Mouse (Mus musculus) gastrocnemius, adult 8-10 months (tissue): ENCODE measurements around the gene Brip1. TPM values are rescaled to one million over a fixed set of nuclear protein-coding genes. Genes with fewer than 3 reads are reported as not detected.

Source experiments
- DNase-seq, 2 experiments: peaks; one replicate each; pipeline ENCODE4 v3.0.0; 2022; ENCODE audit warnings: low spot score in 2 of 2
- total RNA-seq, 4 experiments: library from RNA; stranded (reverse); gene quantifications; 2 replicates each; pipeline ENCODE4 v1.2.4; 2022

Gene Brip1
- total RNA-seq, 4 experiments from 2014 or later = 0.04 to 0.07 TPM; not detected in 2

DNA sequence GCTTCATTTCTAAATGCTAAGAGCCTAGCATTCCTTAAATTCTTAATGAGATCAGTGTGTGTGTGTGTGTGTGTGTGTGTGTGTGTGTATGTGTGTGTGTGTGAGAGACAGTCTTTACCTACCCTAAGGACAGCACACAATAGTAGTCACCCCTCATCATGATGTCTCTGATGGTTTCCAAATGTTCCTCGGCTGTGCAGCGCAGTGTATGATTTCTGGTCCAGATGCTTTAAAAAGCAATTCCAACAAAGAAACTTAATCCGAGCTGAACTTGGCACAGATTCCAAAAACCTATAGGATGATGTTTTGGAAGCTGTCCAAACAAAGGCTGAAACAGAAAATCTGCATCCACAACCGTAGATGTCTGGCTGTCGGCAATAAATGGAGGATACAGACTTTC, 173.0 kb downstream of the Brip1 start:
- no peak for DNase-seq

DNA sequence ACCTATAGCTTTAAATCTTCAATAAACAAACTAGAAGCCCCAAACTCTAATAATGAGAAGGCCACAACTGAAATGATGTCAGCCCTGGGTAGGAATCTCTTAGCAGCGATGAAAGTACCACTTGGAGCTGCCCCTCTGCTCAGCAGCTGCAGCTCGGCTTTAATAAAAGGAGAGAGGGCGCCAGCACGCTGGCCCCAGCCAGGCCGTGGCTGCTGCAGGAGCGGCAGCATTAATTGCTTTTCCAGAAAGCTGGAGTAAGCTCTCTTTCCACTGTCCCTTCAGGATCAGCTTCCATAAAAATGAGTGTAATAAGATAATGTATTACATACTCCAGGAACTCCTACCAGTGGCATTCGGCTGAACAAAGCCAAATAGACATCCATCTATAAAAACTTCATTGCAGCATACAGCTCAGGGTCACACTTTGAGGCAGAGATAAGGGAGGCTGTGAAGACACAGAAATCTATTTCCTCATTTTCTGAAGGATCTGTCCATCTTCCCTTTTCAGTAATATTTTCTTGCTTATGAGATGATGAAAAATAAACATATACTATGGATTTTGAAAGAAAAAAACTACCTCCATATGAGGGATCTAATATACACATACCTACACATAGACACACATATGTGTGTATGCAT, 174.3 kb downstream of the Brip1 start:
- no peak for DNase-seq

DNA sequence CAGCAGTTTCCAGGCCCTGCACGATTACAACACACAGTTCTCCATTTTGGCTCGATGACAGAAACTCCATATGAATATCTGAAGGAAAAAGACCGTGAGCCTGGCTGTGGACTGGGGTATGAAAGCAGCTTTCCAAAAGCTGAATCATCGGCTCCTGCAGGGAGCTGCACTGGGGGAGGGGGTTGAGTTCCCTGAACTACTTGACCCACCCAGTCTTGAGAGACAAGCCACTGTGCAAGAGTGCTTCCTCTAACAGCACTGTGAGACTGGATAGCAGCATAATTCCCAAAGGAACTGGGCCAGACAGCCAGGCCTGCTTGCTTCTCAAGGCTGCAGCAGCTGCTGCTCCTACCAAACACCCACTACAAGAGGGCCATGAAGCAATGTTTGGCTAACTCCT, 178.6 kb downstream of the Brip1 start:
- no peak for DNase-seq

DNA sequence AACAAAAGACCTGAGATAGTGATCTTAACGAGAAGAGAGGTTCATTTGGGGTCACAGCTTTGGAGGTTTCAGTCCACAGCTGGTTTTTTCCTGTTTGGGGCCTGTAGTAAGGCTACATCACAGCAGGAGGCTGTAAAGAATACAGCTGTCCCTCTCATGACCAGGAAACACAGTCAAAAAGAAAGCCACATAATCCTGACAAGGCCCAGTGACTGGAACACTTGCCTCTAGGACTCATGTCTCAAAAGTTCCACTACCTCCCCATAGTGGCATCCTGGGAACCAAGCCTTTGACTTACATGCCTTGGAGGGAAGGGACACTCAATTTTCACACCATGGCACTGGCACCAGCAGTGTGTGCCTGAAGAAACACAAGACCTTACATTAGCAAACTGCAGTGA, 181.0 kb downstream of the Brip1 start:
- DNase-seq = no peak

DNA sequence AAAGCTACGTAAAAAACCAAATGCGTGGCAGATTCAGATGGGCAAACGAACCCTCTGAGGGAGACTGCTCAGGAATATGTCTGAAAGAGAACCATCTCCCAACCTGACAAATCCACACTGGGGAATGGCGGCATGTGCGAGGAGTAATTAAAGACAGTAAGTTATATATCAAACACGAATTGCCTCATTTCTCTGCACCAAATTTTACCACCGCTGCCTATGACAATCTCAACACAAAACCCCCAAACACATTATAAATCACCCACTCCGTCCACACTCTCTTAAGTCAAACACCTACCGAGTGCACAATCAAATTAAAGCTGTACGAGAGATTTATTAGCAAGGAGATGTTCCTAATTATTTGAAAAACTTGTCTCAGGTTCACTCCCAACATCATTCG, 184.8 kb downstream of the Brip1 start:
- no peak for DNase-seq

DNA sequence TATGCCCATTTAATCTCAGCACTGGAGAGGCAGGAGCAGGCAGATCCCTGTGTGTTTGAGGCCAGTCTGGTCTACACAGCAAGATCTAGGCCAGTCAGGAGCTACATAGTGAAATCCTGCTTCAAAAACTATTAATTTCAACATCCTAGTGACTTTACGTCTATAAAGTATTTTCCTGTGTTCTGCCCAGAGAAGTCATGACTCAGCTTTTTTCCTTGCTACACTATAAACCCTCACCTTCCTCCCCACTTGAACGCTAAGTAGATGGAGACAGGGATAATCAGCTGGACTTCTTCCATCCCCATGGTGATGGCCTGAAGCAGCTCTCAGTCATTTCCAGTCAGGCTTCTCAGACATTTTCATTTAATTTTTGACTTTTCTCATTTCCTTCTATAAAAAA, 187.9 kb downstream of the Brip1 start:
- no peak for DNase-seq

DNA sequence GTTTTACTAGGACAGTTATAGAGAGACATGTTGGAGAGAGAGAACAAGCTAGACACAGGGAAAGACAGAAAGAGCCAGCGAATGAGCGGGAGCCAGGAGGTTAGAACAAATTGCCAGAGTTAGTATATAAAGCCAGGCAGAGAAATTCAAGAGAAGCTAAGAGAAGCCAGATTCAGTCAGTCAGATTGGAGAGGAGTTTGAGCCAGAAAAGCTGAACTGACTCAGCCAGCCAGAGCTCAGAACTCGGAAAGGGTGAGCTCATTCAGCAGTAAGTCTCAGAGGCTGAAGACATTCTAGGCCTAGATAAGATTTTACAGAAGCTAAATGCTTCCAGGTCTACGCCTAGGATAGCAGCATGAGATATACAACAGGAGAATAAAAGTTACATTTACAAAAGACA, 190.5 kb downstream of the Brip1 start:
- no peak for DNase-seq

DNA sequence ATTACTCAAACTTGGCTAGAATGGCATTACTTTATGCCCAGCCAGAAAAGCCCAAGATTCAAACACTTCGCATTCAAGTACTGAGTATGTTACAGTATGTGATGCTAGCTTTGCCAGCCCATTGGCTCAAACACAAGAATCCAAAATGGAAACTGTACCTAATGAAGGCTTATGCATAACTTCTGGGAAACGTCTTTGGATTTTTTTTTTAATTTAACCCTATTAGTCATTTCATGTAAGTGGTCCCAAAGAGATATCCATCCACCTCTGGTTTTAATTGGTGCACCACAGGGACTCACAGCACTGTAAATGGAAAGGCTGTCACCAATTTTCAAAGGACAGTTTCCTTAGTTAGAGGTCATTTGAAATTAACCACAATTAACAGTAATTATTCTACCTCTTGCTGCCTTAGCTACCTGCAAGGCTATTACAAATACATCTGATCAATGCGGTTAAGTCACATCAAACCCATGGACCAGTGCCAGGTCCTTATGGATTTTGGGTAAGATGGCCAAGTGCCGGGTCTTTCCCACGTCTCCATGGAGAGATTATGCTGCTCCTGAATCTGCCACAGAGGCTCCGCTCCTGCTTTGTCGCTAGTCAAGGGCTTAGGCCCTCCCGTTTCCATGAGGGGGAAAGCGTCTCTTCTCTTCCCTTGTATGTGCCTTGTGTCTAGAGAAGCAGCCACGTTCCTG, 192.6 kb downstream of the Brip1 start:
- DNase-seq = no peak

Other genes starting within 250 kb of the Brip1 start
- 1 to 10 TPM; 2.1 to 4.4 (median 3.7) TPM for gene Ints2, start 56.4 kb upstream of the Brip1 start, total RNA-seq
- 10 to 100 TPM; 31.1 to 49.8 (median 34.2) TPM for gene Med13, start 156.4 kb upstream of the Brip1 start, total RNA-seq